Mouse (Mus musculus): Measurements from ENCODE around the gene Acap1. TPM values are rescaled to one million over a fixed set of nuclear protein-coding genes. Genes with fewer than 3 reads are reported as not detected.

Gene Acap1
- 0.52 and 0.58 TPM in 2 replicates for polyA plus RNA-seq (2015; fragmentation: Nextera tagmentation; extraction: Ambion mirVana)

DNA sequence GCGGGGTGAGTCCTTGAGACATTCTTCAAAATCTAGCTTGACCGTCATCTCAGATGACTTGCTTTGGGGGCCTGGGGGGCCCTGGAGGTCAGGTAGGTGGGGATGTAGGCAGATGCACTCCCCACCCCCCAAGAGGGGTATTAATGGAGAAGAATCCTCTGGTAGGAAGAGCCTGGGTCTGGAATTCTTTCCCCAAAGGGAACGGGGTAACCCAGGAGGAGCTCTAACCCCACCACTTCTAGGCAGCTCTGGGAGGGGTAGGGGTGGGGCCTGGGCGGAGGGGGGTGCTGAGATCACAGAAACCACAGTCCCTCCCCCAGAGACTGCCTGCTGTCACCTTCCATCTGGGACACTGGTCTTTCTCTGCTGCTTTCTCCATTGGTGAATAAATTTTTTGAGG is at the start of gene Acap1:
Gene Acap1 (minus strand): TSS at position 249 of the 400 bp plus-strand sequence.
- Histone ChIP-seq H3K4me3 (no peak within 1 kb of the TSS), H3K9me3 (no peaks in the 10 kb centered on the region), H3K4me1 (replicated peaks) (peaks cover 17% of the 10 kb centered on the region), H3K27me3 (no peaks in the 10 kb centered on the region), H3K9ac (no peak within 1 kb of the TSS), H3K27ac (replicated peaks) (no peak within 1 kb of the TSS), H3K36me3 (no peaks in the 10 kb centered on the region), H3K4me2 (no peak within 1 kb of the TSS)
- ATAC-seq (ENCODE audit: low FRiP score, low read depth), result no peak
- 78% methylated on average over 4 of the region's 4 CpGs for WGBS

DNA sequence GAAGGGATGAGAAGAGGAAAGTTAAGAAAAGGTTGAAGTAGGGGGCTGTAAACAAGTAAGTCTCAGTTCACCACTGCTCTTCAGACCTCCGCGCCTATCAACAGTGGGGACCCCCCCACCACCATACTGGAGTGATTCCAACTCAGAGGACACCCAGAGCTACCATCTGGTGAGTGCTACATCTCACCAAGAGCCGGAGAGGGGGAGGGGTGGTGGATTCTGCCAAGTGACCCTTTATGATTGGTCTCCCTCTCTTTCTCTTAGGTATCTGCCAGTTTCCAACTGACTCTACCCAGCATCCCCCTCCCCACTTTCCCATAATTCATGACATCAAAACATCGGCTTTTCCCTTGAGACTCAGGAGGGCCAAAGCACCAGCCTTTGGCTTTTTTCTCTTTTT is 45.6 kb upstream of the Acap1 start:
- Histone ChIP-seq H3K4me2 (no peak overlapping the region), H3K27me3 (peaks cover 23% of the 10 kb centered on the region), H3K9me3 (no peaks in the 10 kb centered on the region), H3K27ac (replicated peaks) (no peak overlapping the region), H3K4me1 (replicated peaks) (peaks cover 11% of the 10 kb centered on the region), H3K4me3 (no peak overlapping the region), H3K36me3 (no peaks in the 10 kb centered on the region), H3K9ac (no peak overlapping the region)
- 84% methylated on average over 4 of the region's 4 CpGs for WGBS
- no peak for ATAC-seq (ENCODE audit: low FRiP score, low read depth)

DNA sequence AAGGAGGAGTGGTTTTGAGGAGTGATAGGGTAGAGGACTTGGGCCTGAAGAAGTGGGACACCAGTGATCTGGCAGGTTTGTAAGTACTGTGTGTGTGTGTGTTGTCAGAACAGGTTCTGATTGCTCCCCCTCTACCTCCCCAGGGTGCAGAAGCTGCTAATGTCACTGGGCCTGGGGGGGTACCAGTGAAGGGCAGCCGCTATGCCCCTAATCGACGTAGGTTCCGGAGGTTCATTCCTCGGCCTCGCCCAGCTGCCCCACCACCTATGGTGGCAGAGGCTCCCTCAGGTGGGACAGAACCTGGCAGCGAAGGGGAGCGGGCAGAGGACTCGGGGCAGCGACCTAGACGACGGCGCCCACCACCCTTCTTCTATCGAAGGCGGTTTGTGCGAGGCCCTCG is 44.4 kb upstream of the Acap1 start:
- 96% methylated on average over 17 of the region's 17 CpGs for WGBS

DNA sequence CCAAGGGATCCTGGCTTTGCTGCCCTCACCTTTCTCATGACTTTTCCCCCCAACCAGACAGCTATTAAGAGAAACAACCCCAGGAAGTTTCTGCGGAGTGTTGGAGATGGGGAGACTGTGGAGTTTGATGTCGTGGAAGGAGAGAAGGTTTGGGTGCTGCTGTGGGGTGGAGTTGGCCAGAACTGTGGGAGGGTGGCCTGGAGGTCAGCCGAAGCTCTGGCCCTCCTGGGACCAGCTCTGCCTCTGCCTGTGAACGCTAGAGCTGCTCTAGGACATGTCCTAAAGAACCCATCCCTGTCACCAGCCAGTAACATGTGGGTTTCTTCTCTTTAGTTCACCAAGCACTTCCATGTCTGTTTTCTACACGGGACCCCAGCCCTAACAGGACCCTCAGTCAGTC is 43.8 kb upstream of the Acap1 start:
- H3K4me2 ChIP-seq, result no peak overlapping the region
- no peaks in the 10 kb centered on the region for H3K9me3 ChIP-seq
- no peak for ATAC-seq (ENCODE audit: low FRiP score, low read depth)
- H3K36me3 ChIP-seq, result no peaks in the 10 kb centered on the region
- peaks cover 25% of the 10 kb centered on the region for H3K27me3 ChIP-seq
- H3K4me1 ChIP-seq (replicated peaks), result peaks cover 27% of the 10 kb centered on the region
- H3K9ac ChIP-seq, result no peak overlapping the region
- no peak overlapping the region for H3K27ac ChIP-seq (replicated peaks)
- 68% methylated on average over 5 of the region's 5 CpGs for WGBS
- no peak overlapping the region for H3K4me3 ChIP-seq

More for the DNA sequence above, 44.4 kb upstream of the Acap1 start:
- no peaks in the 10 kb centered on the region for H3K36me3 ChIP-seq
- H3K9ac ChIP-seq, result no peak overlapping the region
- peaks cover 21% of the 10 kb centered on the region for H3K4me1 ChIP-seq (replicated peaks)
- no peak overlapping the region for H3K4me2 ChIP-seq
- no peak overlapping the region for H3K4me3 ChIP-seq
- no peak for ATAC-seq (ENCODE audit: low FRiP score, low read depth)
- no peaks in the 10 kb centered on the region for H3K9me3 ChIP-seq
- H3K27ac ChIP-seq (replicated peaks), result no peak overlapping the region
- H3K27me3 ChIP-seq, result peaks cover 25% of the 10 kb centered on the region

DNA sequence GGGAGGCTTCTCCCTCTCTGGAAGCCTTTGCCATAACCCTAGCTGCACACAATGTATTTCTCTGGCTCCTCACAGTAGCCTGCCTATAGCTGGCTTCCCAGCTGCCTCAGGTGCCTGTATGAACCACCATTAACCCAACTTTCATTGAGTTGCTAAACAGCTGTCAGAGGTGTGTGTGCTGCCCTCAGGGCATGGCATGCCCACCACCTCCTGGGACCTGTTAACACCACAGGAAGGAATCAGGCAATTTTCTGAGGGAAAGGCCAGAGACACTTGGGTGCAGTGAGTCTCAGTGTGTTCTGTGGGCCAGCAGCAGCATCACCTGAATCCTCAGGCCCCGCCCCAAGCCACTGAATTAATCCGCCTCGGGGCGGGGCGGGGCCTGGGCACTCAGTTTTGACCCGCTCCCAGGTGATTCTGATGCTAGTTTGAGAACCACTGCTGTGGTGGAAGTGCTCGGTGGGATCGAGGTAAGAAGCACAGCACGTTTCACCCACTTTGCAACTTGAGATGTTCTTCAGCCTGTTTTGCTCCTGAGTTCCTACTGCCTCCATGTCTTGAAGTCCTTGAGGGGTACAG is 43.2 kb upstream of the Acap1 start:
- H3K27me3 ChIP-seq, result peaks cover 25% of the 10 kb centered on the region
- H3K4me1 ChIP-seq (replicated peaks), result peaks cover 28% of the 10 kb centered on the region
- H3K9me3 ChIP-seq, result no peaks in the 10 kb centered on the region
- ATAC-seq (ENCODE audit: low FRiP score, low read depth), result no peak
- H3K9ac ChIP-seq, result no peak overlapping the region
- no peak overlapping the region for H3K27ac ChIP-seq (replicated peaks)
- no peaks in the 10 kb centered on the region for H3K36me3 ChIP-seq
- WGBS, result 39% methylated on average over 9 of the region's 9 CpGs
- H3K4me2 ChIP-seq, result no peak overlapping the region
- H3K4me3 ChIP-seq, result no peak overlapping the region

DNA sequence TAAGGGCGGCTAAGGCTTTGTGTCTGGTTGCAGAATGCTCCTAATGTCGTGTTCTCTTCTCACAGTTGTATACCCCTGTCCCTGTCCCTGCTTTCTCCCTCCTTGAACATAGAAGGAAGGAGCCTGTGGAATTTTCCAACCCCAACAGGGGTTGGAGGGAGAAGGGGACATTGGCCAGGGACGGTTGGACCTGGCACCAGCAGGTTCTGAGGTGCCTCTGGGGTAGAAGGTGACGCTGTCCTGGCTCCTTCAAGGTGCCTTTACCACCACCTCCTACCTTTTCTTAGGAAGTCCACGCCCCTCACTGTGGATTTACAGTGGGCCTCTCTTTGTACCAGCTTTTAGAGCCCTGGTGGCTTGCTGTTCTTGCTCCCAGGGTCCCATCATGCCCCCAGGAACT is 42.5 kb upstream of the Acap1 start:
- Histone ChIP-seq H3K9me3 (no peaks in the 10 kb centered on the region), H3K4me3 (no peak overlapping the region), H3K4me2 (no peak overlapping the region), H3K9ac (no peak overlapping the region), H3K36me3 (no peaks in the 10 kb centered on the region), H3K27me3 (peaks cover 25% of the 10 kb centered on the region), H3K27ac (replicated peaks) (no peak overlapping the region), H3K4me1 (replicated peaks) (peaks cover 28% of the 10 kb centered on the region)
- no peak for ATAC-seq (ENCODE audit: low FRiP score, low read depth)
- 67% methylated on average over 5 of the region's 5 CpGs for WGBS

DNA sequence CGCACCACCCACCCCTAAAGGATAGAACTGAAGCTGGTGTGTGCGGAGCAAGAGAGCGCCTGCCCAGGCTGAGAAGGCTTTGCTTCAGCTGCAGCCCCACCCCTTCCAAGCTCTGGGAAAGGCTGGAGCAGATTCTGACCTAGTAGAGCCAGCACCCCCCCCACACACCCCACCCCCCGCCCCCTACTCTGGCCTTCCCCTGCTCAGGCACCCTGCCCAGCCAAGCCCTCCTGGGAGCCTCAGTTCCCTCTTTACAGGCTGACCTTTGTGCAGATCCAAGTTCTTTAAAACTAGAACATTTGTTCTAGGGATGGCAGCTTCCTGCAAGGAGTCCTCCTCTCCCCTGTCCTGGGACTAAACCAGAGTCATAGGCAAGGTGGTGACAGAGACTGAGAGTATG is 42.0 kb upstream of the Acap1 start:
- no peak overlapping the region for H3K27ac ChIP-seq (replicated peaks)
- H3K4me1 ChIP-seq (replicated peaks), result peaks cover 28% of the 10 kb centered on the region
- peaks cover 25% of the 10 kb centered on the region for H3K27me3 ChIP-seq
- 44% methylated on average over 4 of the region's 4 CpGs for WGBS
- H3K9me3 ChIP-seq, result no peaks in the 10 kb centered on the region
- H3K9ac ChIP-seq, result no peak overlapping the region
- no peak for ATAC-seq (ENCODE audit: low FRiP score, low read depth)
- no peaks in the 10 kb centered on the region for H3K36me3 ChIP-seq
- 0 out of 2 replicates have a peak overlapping the region, but pooled peaks have one; percentile 100 for H3K4me2 ChIP-seq
- no peak overlapping the region for H3K4me3 ChIP-seq

DNA sequence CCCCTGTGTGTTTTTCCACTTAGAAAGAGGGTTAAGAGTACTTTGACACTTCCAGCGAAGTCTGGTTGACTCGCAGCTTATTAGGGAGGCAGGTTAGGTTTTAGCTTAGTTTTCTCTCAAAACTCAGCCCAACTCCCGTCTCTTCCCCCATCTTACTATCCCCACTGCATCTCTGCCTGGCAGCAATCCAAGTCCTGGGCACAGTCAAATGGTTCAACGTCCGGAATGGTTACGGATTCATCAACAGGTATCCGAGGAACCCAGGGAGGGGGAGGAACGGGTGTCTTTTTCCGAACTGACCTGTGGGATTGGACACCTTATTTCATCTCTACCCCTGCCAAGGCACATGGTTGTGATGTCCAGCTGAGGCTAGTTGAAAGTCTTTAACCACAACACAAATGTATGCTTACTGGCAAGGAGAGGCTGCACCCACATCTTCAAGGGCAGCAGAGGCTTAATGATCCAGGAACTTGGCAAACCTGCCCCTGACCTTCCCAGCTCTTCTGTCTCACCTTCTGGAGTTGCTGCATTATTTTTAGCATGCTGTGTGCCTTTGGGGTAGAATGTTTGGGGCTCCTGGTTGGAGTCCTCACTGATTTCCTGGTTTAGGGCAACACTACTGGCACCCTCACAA is 41.5 kb upstream of the Acap1 start:
- no peak for ATAC-seq (ENCODE audit: low FRiP score, low read depth)
- WGBS, result 46% methylated on average over 9 of the region's 9 CpGs
- Histone ChIP-seq H3K27me3 (peaks cover 25% of the 10 kb centered on the region), H3K4me1 (replicated peaks) (peaks cover 28% of the 10 kb centered on the region), H3K9me3 (no peaks in the 10 kb centered on the region), H3K27ac (replicated peaks) (no peak overlapping the region), H3K4me3 (peak overlapping the region; percentile 69), H3K9ac (peak overlapping the region; percentile 56; the same call in 1 of the 2 replicates), H3K4me2 (peak overlapping the region; percentile 100), H3K36me3 (no peaks in the 10 kb centered on the region)

DNA sequence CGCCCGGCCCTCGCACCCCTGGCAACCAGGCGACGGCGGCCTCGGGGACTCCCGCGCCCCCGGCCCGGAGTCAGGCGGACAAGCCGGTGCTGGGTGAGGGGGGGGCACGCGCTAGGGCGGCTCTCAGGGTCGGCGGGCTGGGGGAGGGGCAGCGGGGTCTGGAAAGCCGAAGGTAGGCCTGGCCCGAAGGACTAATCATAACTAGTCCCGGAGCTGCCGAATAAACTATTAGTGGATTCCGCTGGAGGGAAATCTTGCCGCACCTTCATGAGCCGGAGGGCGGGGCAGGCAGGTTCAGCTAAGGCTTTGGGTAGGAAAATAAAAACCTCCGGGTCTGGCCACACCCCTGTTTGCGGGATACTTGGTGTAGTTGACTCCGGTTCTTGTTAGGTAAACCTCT is 40.8 kb upstream of the Acap1 start:
- H3K27ac ChIP-seq (replicated peaks), result no peak overlapping the region
- peaks cover 28% of the 10 kb centered on the region for H3K4me1 ChIP-seq (replicated peaks)
- peak overlapping the region; percentile 56 for H3K9ac ChIP-seq
- no peak; the same call in 1 of the 2 replicates for ATAC-seq (ENCODE audit: low FRiP score, low read depth)
- H3K36me3 ChIP-seq, result no peaks in the 10 kb centered on the region
- peak overlapping the region; percentile 69 for H3K4me3 ChIP-seq
- H3K9me3 ChIP-seq, result no peaks in the 10 kb centered on the region
- peaks cover 25% of the 10 kb centered on the region for H3K27me3 ChIP-seq
- WGBS, result 3% methylated on average over 27 of the region's 30 CpGs
- peak overlapping the region; percentile 100 for H3K4me2 ChIP-seq

DNA sequence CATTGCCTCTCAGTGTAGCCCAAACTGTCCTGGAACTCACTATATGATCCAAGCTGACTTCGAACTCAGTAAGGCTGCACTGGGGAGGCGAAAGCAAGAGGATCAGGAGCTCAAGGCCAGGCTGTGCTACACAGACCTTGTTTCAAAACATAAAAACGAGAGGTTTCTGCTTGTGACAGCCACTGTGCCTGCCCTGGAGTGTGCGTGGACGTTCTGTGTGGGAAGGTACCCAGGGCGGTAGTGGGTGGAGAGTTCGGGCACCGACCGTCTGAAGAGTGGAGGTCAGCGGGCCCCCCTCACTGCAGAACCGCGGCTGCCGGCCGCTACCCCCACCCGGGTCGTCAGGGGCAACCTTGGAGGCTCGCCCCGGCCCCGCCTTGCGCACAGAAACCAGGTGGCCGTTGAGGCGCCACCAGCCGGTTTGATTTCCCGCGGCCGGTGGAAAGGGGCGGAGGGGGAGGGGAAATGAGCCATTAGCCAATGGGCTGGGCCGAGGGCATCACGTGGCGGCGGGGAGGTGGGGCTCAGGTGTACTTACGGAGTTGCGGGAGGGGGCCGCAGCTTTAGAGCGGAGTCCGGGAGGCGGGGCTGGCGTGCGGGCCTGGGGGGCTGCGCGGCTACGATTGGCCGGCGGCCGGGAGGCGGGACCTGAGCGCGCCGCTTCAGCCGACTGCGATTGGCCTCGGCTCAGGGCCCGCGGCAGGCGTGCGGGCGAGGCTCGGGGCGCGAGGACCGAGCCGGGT is 40.0 kb upstream of the Acap1 start, which contains the start of gene Ybx2:
Gene Ybx2 (plus strand): TSS at position 660 of the 743 bp plus-strand sequence.
- Histone ChIP-seq H3K9ac (peak within 1 kb of the TSS; percentile 56), H3K27ac (replicated peaks) (no peak within 1 kb of the TSS), H3K27me3 (peaks cover 25% of the 10 kb centered on the region), H3K9me3 (no peaks in the 10 kb centered on the region), H3K36me3 (no peaks in the 10 kb centered on the region), H3K4me2 (peak within 1 kb of the TSS; percentile 100), H3K4me1 (replicated peaks) (peaks cover 28% of the 10 kb centered on the region), H3K4me3 (peak within 1 kb of the TSS; percentile 69)
- peak; percentile 96 for ATAC-seq (ENCODE audit: low FRiP score, low read depth)
- WGBS, result 1% methylated on average over 54 of the region's 62 CpGs

DNA sequence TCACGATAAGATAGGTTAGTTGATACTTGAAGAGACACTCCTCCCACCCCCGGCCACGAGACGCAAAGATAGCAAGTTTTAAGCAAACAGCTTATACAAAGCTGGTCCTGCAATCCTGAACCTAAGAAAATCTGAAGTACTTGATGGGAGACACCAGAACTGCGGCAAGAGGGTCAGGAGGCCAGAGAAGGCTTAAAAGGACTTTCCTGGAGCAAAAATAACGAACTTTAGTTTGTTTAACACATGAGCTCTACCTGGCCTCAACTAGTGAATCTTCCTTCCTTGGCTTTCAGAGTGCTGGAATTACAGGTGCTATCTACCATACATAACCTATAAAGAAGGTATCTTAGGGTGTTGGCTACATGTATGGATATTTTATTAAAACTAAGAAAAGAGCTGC is 39.3 kb upstream of the Acap1 start:
- 21% methylated on average over 6 of the region's 6 CpGs for WGBS
- Histone ChIP-seq H3K9ac (no peak overlapping the region), H3K36me3 (no peaks in the 10 kb centered on the region), H3K4me2 (peak overlapping the region; percentile 100), H3K4me3 (no peak overlapping the region), H3K4me1 (replicated peaks) (peaks cover 28% of the 10 kb centered on the region), H3K27me3 (peaks cover 25% of the 10 kb centered on the region), H3K9me3 (no peaks in the 10 kb centered on the region), H3K27ac (replicated peaks) (no peak overlapping the region)
- no peak for ATAC-seq (ENCODE audit: low FRiP score, low read depth)

DNA sequence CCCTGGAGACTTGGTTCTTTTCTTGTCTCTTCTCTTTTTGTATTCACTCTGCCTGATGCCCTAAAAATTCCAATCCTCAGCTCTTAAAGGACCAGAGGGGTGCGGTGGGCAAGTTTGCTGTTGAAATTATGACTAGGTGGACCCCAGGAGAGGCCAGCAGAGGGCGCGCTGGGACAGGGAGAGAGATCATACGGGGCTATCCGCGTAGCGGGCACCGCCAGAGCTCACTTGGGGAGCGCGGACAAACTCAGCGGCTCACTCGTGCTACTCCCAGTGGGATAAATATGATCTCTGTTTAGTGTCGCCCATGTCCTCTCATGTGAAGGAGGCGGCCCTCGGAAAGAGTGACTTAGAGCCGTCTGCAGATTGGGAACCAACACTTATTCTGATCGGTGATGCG is 38.8 kb upstream of the Acap1 start:
- H3K9me3 ChIP-seq, result no peaks in the 10 kb centered on the region
- peaks cover 22% of the 10 kb centered on the region for H3K27me3 ChIP-seq
- H3K4me1 ChIP-seq (replicated peaks), result peaks cover 28% of the 10 kb centered on the region
- no peak for ATAC-seq (ENCODE audit: low FRiP score, low read depth)
- H3K4me3 ChIP-seq, result peak overlapping the region; percentile 14; the same call in 1 of the 2 replicates
- H3K36me3 ChIP-seq, result no peaks in the 10 kb centered on the region
- H3K4me2 ChIP-seq, result peak overlapping the region; percentile 48
- no peak overlapping the region for H3K27ac ChIP-seq (replicated peaks)
- under 1% methylated on average over 18 of the region's 18 CpGs for WGBS
- H3K9ac ChIP-seq, result no peak overlapping the region

Data from hindbrain, embryonic 15.5 days (tissue).